35 mouse cellular contexts compared by ENCODE assay signal in the genomic region with DNA sequence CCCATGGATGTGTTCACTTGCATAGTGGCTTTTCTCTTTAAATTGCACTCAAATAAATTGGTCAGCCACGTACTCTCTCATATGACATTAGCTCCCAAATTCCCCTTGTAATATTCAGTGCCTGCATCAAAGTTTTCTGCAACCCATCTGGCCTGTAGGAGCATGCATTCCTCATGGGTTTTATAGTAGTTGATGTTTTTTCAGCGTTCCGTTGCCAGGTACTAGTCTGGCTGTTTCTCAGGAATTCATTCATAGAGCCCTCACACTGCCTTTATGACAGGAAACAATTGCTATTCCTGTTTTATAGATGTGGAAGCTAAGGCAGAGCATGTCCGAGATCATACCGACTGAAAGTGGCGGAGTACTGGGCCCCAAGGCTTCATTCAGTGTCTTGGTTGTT.
"Had no signal": no experiment of that assay in that cellular context is flagged by ENCODE, and none has a peak within 500 bp of the region (broad histone marks: within the 10 kb centered on the region; RNA-seq: fewer than 3 reads in every experiment).

No protein-coding gene starts in this region.

- H3K27me3 ChIP-seq: heart, embryonic 12.5 days; heart, embryonic 13.5 days; heart, embryonic 15.5 days; hindbrain, embryonic 12.5 days; hindbrain, embryonic 15.5 days; intestine, embryonic 15.5 days; kidney, embryonic 15.5 days had no signal

- H3K9ac ChIP-seq: heart, embryonic 12.5 days; heart, embryonic 13.5 days; heart, embryonic 15.5 days; hindbrain, embryonic 12.5 days; hindbrain, embryonic 13.5 days; hindbrain, embryonic 14.5 days; hindbrain, embryonic 15.5 days; intestine, embryonic 15.5 days; kidney, embryonic 15.5 days had no signal

- H3K36me3 ChIP-seq: heart, embryonic 10.5 days; heart, embryonic 12.5 days; heart, embryonic 13.5 days; heart, embryonic 15.5 days; hindbrain, embryonic 10.5 days; hindbrain, embryonic 12.5 days; hindbrain, embryonic 13.5 days; hindbrain, embryonic 15.5 days; intestine, embryonic 15.5 days; kidney, embryonic 15.5 days had no signal

- DNase-seq: heart, postnatal 10 days; heart, postnatal 14 days; heart, postnatal 36 days; heart, postnatal 4 days; kidney, adult 11 months; kidney, adult 18-20 months; kidney, adult 2 months; kidney, adult 8-10 months; kidney, adult 9 months; kidney, postnatal 10 days; kidney, postnatal 14 days; kidney, postnatal 25 days; kidney, postnatal 36 days; kidney, postnatal 4 days; layer of hippocampus, adult 9-11 months; layer of hippocampus, postnatal 36 days had no signal

- H3K4me3 ChIP-seq: heart, embryonic 10.5 days; heart, embryonic 12.5 days; heart, embryonic 13.5 days; heart, embryonic 15.5 days; hindbrain, embryonic 10.5 days; hindbrain, embryonic 12.5 days; hindbrain, embryonic 13.5 days; hindbrain, embryonic 15.5 days; intestine, embryonic 15.5 days; kidney, embryonic 15.5 days; layer of hippocampus, adult 2 months had no signal

- H3K4me2 ChIP-seq: heart, embryonic 11.5 days; heart, embryonic 12.5 days; heart, embryonic 13.5 days; heart, embryonic 15.5 days; hindbrain, embryonic 12.5 days; hindbrain, embryonic 13.5 days; hindbrain, embryonic 14.5 days; hindbrain, embryonic 15.5 days; intestine, embryonic 15.5 days; kidney, embryonic 15.5 days had no signal

- H3K27ac ChIP-seq: heart, embryonic 10.5 days; heart, embryonic 13.5 days; heart, embryonic 15.5 days; hindbrain, embryonic 10.5 days; hindbrain, embryonic 12.5 days; hindbrain, embryonic 13.5 days; hindbrain, embryonic 14.5 days; hindbrain, embryonic 15.5 days; hindbrain, postnatal 0 days; intestine, embryonic 15.5 days; kidney, embryonic 15.5 days; kidney, postnatal 0 days; layer of hippocampus, adult 2 months had no signal

- ATAC-seq: hindbrain, embryonic 16.5 days; hindbrain, postnatal 0 days; inflammation-experienced regulatory T-cells, adult 6 months; intestine, embryonic 15.5 days; intestine, embryonic 16.5 days; intestine, postnatal 0 days had no signal

- H3K4me1 ChIP-seq: heart, embryonic 10.5 days; heart, embryonic 12.5 days; heart, embryonic 13.5 days; heart, embryonic 15.5 days; hindbrain, embryonic 10.5 days; hindbrain, embryonic 12.5 days; hindbrain, embryonic 13.5 days; hindbrain, embryonic 15.5 days; intestine, embryonic 15.5 days; kidney, embryonic 15.5 days had no signal

- H3K9me3 ChIP-seq: heart, embryonic 10.5 days; heart, embryonic 12.5 days; heart, embryonic 13.5 days; heart, embryonic 15.5 days; hindbrain, embryonic 10.5 days; hindbrain, embryonic 12.5 days; hindbrain, embryonic 13.5 days; hindbrain, embryonic 15.5 days; intestine, embryonic 15.5 days; kidney, embryonic 15.5 days had no signal
